Mouse (Mus musculus): ENCODE results near the gene Ankrd31. TPM values are rescaled to one million over a fixed set of nuclear protein-coding genes. Genes with fewer than 3 reads are reported as not detected.

The Ankrd31 gene
- polyA plus RNA-seq, 1 experiment from 2014 or later, result not detected

DNA sequence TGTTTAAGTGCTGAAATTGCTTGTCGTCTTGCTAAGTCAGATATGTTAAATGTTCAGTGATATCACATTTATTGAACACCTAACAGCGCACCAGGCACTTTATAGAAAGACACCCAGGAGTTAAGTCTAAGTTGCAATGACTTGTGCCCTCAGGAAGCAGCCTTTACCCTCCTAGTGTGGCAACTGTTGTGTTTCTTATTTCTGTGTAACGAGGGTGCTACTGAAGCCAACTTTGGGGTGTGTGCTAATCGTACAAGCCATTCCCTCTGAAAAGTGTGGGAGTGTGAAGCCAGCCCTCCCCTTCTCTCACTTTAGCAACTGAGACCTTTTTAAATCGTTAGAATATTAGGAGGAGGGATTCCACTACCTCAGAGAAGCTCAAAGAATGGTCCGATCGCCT, 199.7 kb downstream of the Ankrd31 start:
- Histone ChIP-seq H3K36me3 (replicated peaks; ENCODE audit: control insufficient read depth, insufficient read depth) (no peaks in the 10 kb centered on the region), H3K27me3 (ENCODE audit: control insufficient read depth, insufficient read depth, low read length) (no peaks in the 10 kb centered on the region), H3K9me3 (ENCODE audit: control insufficient read depth, low read length) (no peaks in the 10 kb centered on the region), H3K4me3 (replicated peaks; ENCODE audit: low read length) (no peak overlapping the region), H3K27ac (no peak overlapping the region), H3K4me1 (replicated peaks; ENCODE audit: control insufficient read depth, insufficient read depth, low read length) (no peaks in the 10 kb centered on the region), H3K9ac (no peak overlapping the region), H3K4me2 (replicated peaks) (no peak overlapping the region)
- DNase-seq (ENCODE audit: low spot score) (no peak), ATAC-seq (ENCODE audit: low FRiP score) (no peak)
- 89% methylated on average over 7 of the region's 7 CpGs for WGBS

DNA sequence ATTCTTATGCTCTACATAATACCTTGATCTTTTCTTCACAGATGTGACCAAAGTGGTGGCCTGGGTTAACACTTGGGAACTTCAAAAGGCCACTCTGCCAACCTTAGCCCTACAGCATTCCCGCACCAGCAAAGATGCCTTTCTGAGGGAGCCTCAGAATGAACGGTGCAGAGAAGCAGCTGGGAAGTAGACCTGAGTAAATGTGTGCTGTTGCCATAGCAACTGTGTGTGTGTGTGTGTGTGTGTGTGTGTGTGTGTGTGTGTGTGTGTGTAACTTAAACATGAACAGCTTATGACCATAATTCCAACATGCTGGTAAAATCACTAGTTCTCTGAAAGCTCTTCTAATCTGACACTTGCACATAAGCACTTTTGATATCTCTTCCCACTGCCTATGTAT, 203.8 kb downstream of the Ankrd31 start:
- Histone ChIP-seq H3K27me3 (ENCODE audit: control insufficient read depth, insufficient read depth, low read length) (no peaks in the 10 kb centered on the region), H3K4me1 (replicated peaks; ENCODE audit: control insufficient read depth, insufficient read depth, low read length) (no peaks in the 10 kb centered on the region), H3K4me2 (replicated peaks) (no peak overlapping the region), H3K9me3 (ENCODE audit: control insufficient read depth, low read length) (no peaks in the 10 kb centered on the region), H3K36me3 (replicated peaks; ENCODE audit: control insufficient read depth, insufficient read depth) (no peaks in the 10 kb centered on the region), H3K27ac (no peak overlapping the region), H3K4me3 (replicated peaks; ENCODE audit: low read length) (no peak overlapping the region), H3K9ac (no peak overlapping the region)
- ATAC-seq (ENCODE audit: low FRiP score) (no peak), DNase-seq (ENCODE audit: low spot score) (peak; percentile 59)
- WGBS, result 27% methylated on average over 2 of the region's 2 CpGs

DNA sequence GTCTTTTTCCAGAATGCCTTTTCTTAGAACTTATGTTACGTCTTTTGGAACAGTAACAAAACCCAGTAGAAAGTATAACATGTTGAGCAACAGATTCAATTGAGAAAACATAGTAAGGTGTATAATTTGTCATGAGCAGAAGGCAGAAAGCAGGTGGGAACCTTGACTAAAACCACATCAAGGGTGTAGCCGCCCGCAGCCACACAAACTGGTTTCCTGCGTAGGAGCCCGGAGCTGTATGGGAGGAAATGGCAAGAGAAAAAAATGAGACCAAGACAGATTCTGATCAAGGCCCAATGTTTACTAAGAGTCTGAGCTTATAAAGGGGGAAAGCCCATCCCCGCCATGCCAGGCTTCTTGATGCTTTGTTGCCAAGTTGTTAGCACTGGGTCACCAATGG, 208.4 kb downstream of the Ankrd31 start:
- WGBS, result 94% methylated on average over 6 of the region's 6 CpGs
- H3K9ac ChIP-seq, result no peak overlapping the region
- no peaks in the 10 kb centered on the region for H3K9me3 ChIP-seq (ENCODE audit: control insufficient read depth, low read length)
- DNase-seq (ENCODE audit: low spot score), result no peak
- H3K27ac ChIP-seq, result no peak overlapping the region
- ATAC-seq (ENCODE audit: low FRiP score), result no peak
- H3K36me3 ChIP-seq (replicated peaks; ENCODE audit: control insufficient read depth, insufficient read depth), result no peaks in the 10 kb centered on the region
- no peak overlapping the region for H3K4me2 ChIP-seq (replicated peaks)
- H3K4me1 ChIP-seq (replicated peaks; ENCODE audit: control insufficient read depth, insufficient read depth, low read length), result no peaks in the 10 kb centered on the region
- no peak overlapping the region for H3K4me3 ChIP-seq (replicated peaks; ENCODE audit: low read length)
- H3K27me3 ChIP-seq (ENCODE audit: control insufficient read depth, insufficient read depth, low read length), result no peaks in the 10 kb centered on the region

Other genes with a start within 250 kb of the Ankrd31 start
- gene Polk, start 205.7 kb upstream of the Ankrd31 start, polyA plus RNA-seq (2014; fragmentation: Nextera tagmentation; extraction: Ambion mirVana), result 6.8 and 7.6 TPM in 2 replicates
- 9.2 and 10.5 TPM in 2 replicates for gene Col4a3bp, start 205.7 kb upstream of the Ankrd31 start, polyA plus RNA-seq (2014; fragmentation: Nextera tagmentation; extraction: Ambion mirVana)
- 198 and 251 TPM in 2 replicates for gene Hmgcr, start 77.3 kb upstream of the Ankrd31 start, polyA plus RNA-seq (2014; fragmentation: Nextera tagmentation; extraction: Ambion mirVana)
- 0.04 and 0.08 TPM in 2 replicates for gene Gcnt4, start 176.4 kb downstream of the Ankrd31 start, polyA plus RNA-seq (2014; fragmentation: Nextera tagmentation; extraction: Ambion mirVana)

Data from hindbrain, embryonic 14.5 days (tissue).